Comparison of ENCODE assay signal across 11 mouse cellular contexts in the genomic region with DNA sequence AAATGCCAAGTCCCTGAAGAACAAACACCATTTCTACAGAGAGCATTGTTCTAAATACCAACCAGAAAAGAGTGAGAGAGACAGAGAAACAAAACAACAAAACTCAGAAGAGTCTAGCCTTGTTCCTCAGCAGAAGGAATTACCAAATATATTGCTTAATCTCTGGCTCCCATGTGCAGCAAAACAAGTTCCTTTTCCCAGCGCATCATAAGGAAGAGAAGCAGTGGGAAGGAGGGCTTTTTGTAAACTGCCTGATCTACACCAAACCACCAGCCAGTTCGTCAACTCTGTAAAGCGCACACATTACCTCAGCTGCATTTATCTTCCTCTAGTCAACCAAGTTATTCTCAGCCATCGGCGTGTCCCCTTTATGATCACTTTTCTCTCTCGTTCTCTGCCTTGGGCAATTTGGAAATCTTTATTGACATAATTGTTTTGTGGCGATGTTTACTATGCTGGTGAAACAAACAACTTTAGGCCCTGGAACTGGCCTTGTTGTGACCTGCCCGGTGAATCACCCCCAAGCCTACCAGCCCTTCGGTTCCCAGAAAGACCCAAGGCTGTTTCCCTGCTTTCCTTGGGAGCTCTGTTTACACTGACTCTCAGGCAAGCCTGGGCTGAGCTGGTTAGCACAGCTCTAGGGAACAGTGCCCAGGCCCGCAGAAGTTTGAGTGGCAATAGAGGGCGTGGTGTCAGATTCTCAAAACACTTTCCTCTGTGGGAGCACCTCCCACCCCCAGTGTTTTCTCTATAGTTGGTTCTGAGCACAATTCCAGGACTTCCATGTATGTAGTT. TPM values are rescaled to one million over a fixed set of nuclear protein-coding genes. Genes with fewer than 3 reads are reported as not detected.
A peak's percentile ranks its signal among the peaks of the same experiment; 100 is the strongest.
DNase-seq lines count a peak whose midpoint lies in the region; ATAC-seq lines count a peak whose summit lies in the region.
"Had no signal": no experiment of that assay in that cellular context is flagged by ENCODE, and none has a peak within 500 bp of the region (broad histone marks: within the 10 kb centered on the region; RNA-seq: fewer than 3 reads in every experiment).

No protein-coding gene starts in this region.

- DNase-seq in kidney, adult 11 months = peak; percentile 39
- DNase-seq in kidney, postnatal 25 days = no peak
- DNase-seq in R1 (ENCODE audit: low read depth, low spot score) = peak; percentile 63
- DNase-seq in gonadal fat pad, adult 2 months (ENCODE audit: low read depth) = peak; percentile 75
- no peak for DNase-seq in layer of hippocampus, postnatal 25 days (ENCODE audit: extremely low spot score in 1 of 2, low spot score in 1 of 2)
- no peak for DNase-seq in gastrocnemius, postnatal 14 days
- DNase-seq: forebrain, postnatal 0 days; right cerebral cortex, postnatal 4 days; thymus, adult 18-20 months had no signal

- intact Hi-C loops in gastrocnemius, postnatal 14 days (cut with DNase I; ENCODE audit: low total_unique reads) = no loop called here

- 0 out of 2 replicates have a peak, but pooled peaks have one; percentile 28 for ATAC-seq in monocyte, adult 5-6 weeks (replicated peaks; ENCODE audit: insufficient number of reproducible peaks, low FRiP score, low TSS enrichment, poor library complexity, severe bottlenecking)
- ATAC-seq in CD4-positive, CD25-positive, alpha-beta regulatory T cell, adult 4 months = no peak
- ATAC-seq: forebrain, postnatal 0 days had no signal

RNA-seq across cellular contexts. Expression of a gene that starts 34.8 kb away (rescaled TPM):
- polyA plus RNA-seq in gonadal fat pad, adult 2 months (2012; rRNA removed) = 32.1 and 44.5 TPM in 2 replicates
- total RNA-seq in monocyte, adult 5-6 weeks (2017) = 323 to 475 TPM (median 431 TPM) in 3 replicates
- 10 to 100 TPM; 83.0 to 94.8 TPM for total RNA-seq in layer of hippocampus, postnatal 25 days (2021)
- 100 to 1,000 TPM; 137 to 328 TPM for total RNA-seq in gastrocnemius, postnatal 14 days (2021)
- 10 to 100 TPM; 22.2 to 26.6 TPM for polyA plus RNA-seq in CD4-positive, CD25-positive, alpha-beta regulatory T cell, adult 4 months (2017; shearing (Covaris generic))

Comparison
In these comparisons a context has a peak if more than half of its experiments do, and no peak if none do; other contexts are left out.
1. DNase-seq: peak in kidney, adult 11 months (single experiment), R1 (single experiment) and gonadal fat pad, adult 2 months (single experiment); none in kidney, postnatal 25 days (0 of 2), layer of hippocampus, postnatal 25 days (0 of 2) and gastrocnemius, postnatal 14 days (single experiment).